Mouse (Mus musculus): Measurements from ENCODE around the gene Arl5c.

- TF ChIP-seq POLR2A (IDR thresholded peaks at IDR 0.05; ENCODE audit: borderline replicate concordance, control insufficient read depth, low read depth, low read length) (no peak), CTCF (IDR thresholded peaks at IDR 0.05; ENCODE audit: control insufficient read depth, insufficient read depth, low read length) (no peak)
Measured at GRCm38 (mm10) chr11:98000378-98001140, 4.6 kb upstream of the Arl5c start.

All from bone marrow, adult 2 months (tissue).